Mouse (Mus musculus) liver, embryonic 11.5 days (tissue): Measurements from ENCODE around the gene Ptov1. TPM values are rescaled to one million over a fixed set of nuclear protein-coding genes. Genes with fewer than 3 reads are reported as not detected.
A peak's percentile ranks its signal among the peaks of the same experiment; 100 is the strongest.

ENCODE experiments used
- ATAC-seq: fragments of 200-750 bp; cut with Nextera tagmentation; replicated peaks from 2 replicates; pipeline ENCODE4 v1.8.0; 2017; ENCODE audit warnings: moderate number of reproducible peaks, mild to moderate bottlenecking, moderate TSS enrichment, moderate library complexity; ENCODE audit not compliant: low FRiP score
- DNase-seq: peaks from one replicate; pipeline ENCODE4 v3.0.0-alpha.2; 2017; ENCODE audit warnings: low spot score
- H3K27ac ChIP-seq: fragments of 300-500 bp; sonication (generic); 2 replicates; pipeline ENCODE4 v1.5.1; 2014; ENCODE audit warnings: mild to moderate bottlenecking, low read depth, low read length, control low read depth
- H3K27me3 ChIP-seq: fragments of 300-500 bp; sonication (generic); replicated peaks from 2 replicates; pipeline ENCODE4 v1.6.1; 2014; ENCODE audit warnings: low read length, mixed read lengths; ENCODE audit not compliant: control insufficient read depth, insufficient read depth
- H3K36me3 ChIP-seq: fragments of 300-500 bp; sonication (generic); 2 replicates; pipeline ENCODE4 v1.6.1; 2014; ENCODE audit warnings: mild to moderate bottlenecking, low read length, moderate library complexity, mixed read lengths; ENCODE audit not compliant: control insufficient read depth, insufficient read depth
- H3K4me1 ChIP-seq: fragments of 300-500 bp; sonication (generic); replicated peaks from 2 replicates; pipeline ENCODE4 v1.6.1; 2014; ENCODE audit warnings: low read length, mixed read lengths; ENCODE audit not compliant: control insufficient read depth, insufficient read depth
- H3K4me2 ChIP-seq: fragments of 300-500 bp; sonication (generic); 2 replicates; pipeline ENCODE4 v1.6.1; 2014; ENCODE audit warnings: mild to moderate bottlenecking, control low read depth, moderate library complexity
- H3K4me3 ChIP-seq: fragments of 300-500 bp; sonication (generic); 2 replicates; pipeline ENCODE4 v1.5.1; 2014; ENCODE audit warnings: low read depth, low read length, control low read depth
- H3K9ac ChIP-seq: fragments of 300-500 bp; sonication (generic); 2 replicates; pipeline ENCODE4 v1.6.1; 2014; ENCODE audit warnings: low read depth, low read length, control low read depth
- H3K9me3 ChIP-seq: fragments of 300-500 bp; sonication (generic); 2 replicates; pipeline ENCODE4 v1.6.1; 2016; ENCODE audit warnings: low read length, inconsistent platforms, mixed read lengths; ENCODE audit not compliant: control insufficient read depth
- WGBS: fragments of 180-500 bp; shearing (Covaris S2); extraction: QIAGEN DNeasy Blood & Tissue Kit; methylation state at CpG from one replicate; pipeline ENCODE4 v1.1.7; 2014; 5-methylcytosine and 5-hydroxymethylcytosine counted together
- polyA plus RNA-seq: library from polyadenylated mRNA; unstranded; fragments of >200 nt; fragmentation: Nextera tagmentation; extraction: Ambion mirVana; gene quantifications from 2 replicates; pipeline ENCODE4 v1.2.1, GENCODE M21; 2014

The Ptov1 gene
- polyA plus RNA-seq, 1 experiment from 2014 or later, result 162 TPM

GRCm38 (mm10) chr7:44905430-44905829 lies 35.8 kb upstream of the Ptov1 start:
- H3K4me2 ChIP-seq, result no peak overlapping the region
- no peaks in the 10 kb centered on the region for H3K27me3 ChIP-seq
- peaks cover 11% of the 10 kb centered on the region for H3K4me1 ChIP-seq
- no peak overlapping the region for H3K9ac ChIP-seq
- ATAC-seq, result no peak
- WGBS, result 95% methylated on average over 20 of the region's 20 CpGs
- H3K4me3 ChIP-seq, result no peak overlapping the region
- no peaks in the 10 kb centered on the region for H3K9me3 ChIP-seq
- no peak overlapping the region for H3K27ac ChIP-seq
- peaks cover 64% of the 10 kb centered on the region for H3K36me3 ChIP-seq
- DNase-seq, result no peak

GRCm38 (mm10) chr7:44901230-44901722 lies 31.7 kb upstream of the Ptov1 start:
- H3K9ac ChIP-seq, result peak overlapping the region; percentile 41; the same call in 1 of the 2 replicates
- ATAC-seq (peak; percentile 51), DNase-seq (peak; percentile 71)
- peak overlapping the region; percentile 65 for H3K4me2 ChIP-seq
- peaks cover 36% of the 10 kb centered on the region for H3K4me1 ChIP-seq
- H3K4me3 ChIP-seq, result peak overlapping the region; percentile 28
- H3K9me3 ChIP-seq, result no peaks in the 10 kb centered on the region
- H3K36me3 ChIP-seq, result peaks cover 55% of the 10 kb centered on the region
- H3K27me3 ChIP-seq, result no peaks in the 10 kb centered on the region
- 15% methylated on average over 21 of the region's 21 CpGs for WGBS
- no peak overlapping the region for H3K27ac ChIP-seq

- 91% methylated on average over 11 of the region's 11 CpGs for WGBS
- no peak overlapping the region for H3K4me2 ChIP-seq
- DNase-seq, result no peak
- no peak overlapping the region for H3K27ac ChIP-seq
- no peak for ATAC-seq
- H3K4me1 ChIP-seq, result peaks cover 36% of the 10 kb centered on the region
- no peaks in the 10 kb centered on the region for H3K9me3 ChIP-seq
- H3K9ac ChIP-seq, result no peak overlapping the region
- no peak overlapping the region for H3K4me3 ChIP-seq
- H3K27me3 ChIP-seq, result no peaks in the 10 kb centered on the region
- H3K36me3 ChIP-seq, result peaks cover 48% of the 10 kb centered on the region
Measured at GRCm38 (mm10) chr7:44900632-44901031, 31.0 kb upstream of the Ptov1 start.

GRCm38 (mm10) chr7:44898607-44899006 lies 29.0 kb upstream of the Ptov1 start:
- 40% methylated on average over 19 of the region's 19 CpGs for WGBS
- peak overlapping the region; percentile 39 for H3K27ac ChIP-seq

GRCm38 (mm10) chr7:44896499-44896898 lies 26.9 kb upstream of the Ptov1 start:
- no peaks in the 10 kb centered on the region for H3K9me3 ChIP-seq
- H3K4me1 ChIP-seq, result peaks cover 38% of the 10 kb centered on the region
- peak overlapping the region; percentile 83 for H3K9ac ChIP-seq
- DNase-seq (no peak), ATAC-seq (no peak)
- H3K27me3 ChIP-seq, result no peaks in the 10 kb centered on the region
- peak overlapping the region; percentile 76 for H3K4me3 ChIP-seq
- WGBS, result 43% methylated on average over 10 of the region's 10 CpGs
- H3K4me2 ChIP-seq, result peak overlapping the region; percentile 86
- H3K27ac ChIP-seq, result peak overlapping the region; percentile 76
- peaks cover 20% of the 10 kb centered on the region; the same call in 1 of the 2 replicates for H3K36me3 ChIP-seq

More at GRCm38 (mm10) chr7:44898607-44899006, 29.0 kb upstream of the Ptov1 start:
- Histone ChIP-seq H3K4me3 (0 out of 2 replicates have a peak overlapping the region, but pooled peaks have one; percentile 19), H3K4me2 (peak overlapping the region; percentile 16; the same call in 1 of the 2 replicates), H3K4me1 (peaks cover 39% of the 10 kb centered on the region), H3K36me3 (peaks cover 30% of the 10 kb centered on the region), H3K9ac (no peak overlapping the region), H3K27me3 (no peaks in the 10 kb centered on the region), H3K9me3 (no peaks in the 10 kb centered on the region)
- peak; percentile 27 for ATAC-seq
- no peak for DNase-seq

- no peaks in the 10 kb centered on the region for H3K9me3 ChIP-seq
- H3K4me1 ChIP-seq, result peaks cover 38% of the 10 kb centered on the region
- DNase-seq, result peak; percentile 84
- 2% methylated on average over 34 of the region's 34 CpGs for WGBS
- peak; percentile 46 for ATAC-seq
- peak within 1 kb of the TSS; percentile 83 for H3K9ac ChIP-seq
- H3K4me2 ChIP-seq, result peak within 1 kb of the TSS; percentile 86
- peaks cover 18% of the 10 kb centered on the region; the same call in 1 of the 2 replicates for H3K36me3 ChIP-seq
- peak within 1 kb of the TSS; percentile 76 for H3K4me3 ChIP-seq
- H3K27ac ChIP-seq, result peak within 1 kb of the TSS; percentile 76
- H3K27me3 ChIP-seq, result no peaks in the 10 kb centered on the region
Measured at GRCm38 (mm10) chr7:44895593-44896434, 26.2 kb upstream of the Ptov1 start, which contains the start of gene Fuz. Gene Fuz (plus strand): TSS chr7:44896079.

- ATAC-seq, result no peak
- WGBS, result 81% methylated on average over 7 of the region's 7 CpGs
- DNase-seq, result no peak
- Histone ChIP-seq H3K27ac (0 out of 2 replicates have a peak overlapping the region, but pooled peaks have one; percentile 30), H3K36me3 (peaks cover 12% of the 10 kb centered on the region; the same call in 1 of the 2 replicates), H3K4me1 (peaks cover 39% of the 10 kb centered on the region), H3K4me2 (peak overlapping the region; percentile 86), H3K9me3 (no peaks in the 10 kb centered on the region), H3K4me3 (peak overlapping the region; percentile 76), H3K27me3 (no peaks in the 10 kb centered on the region), H3K9ac (no peak overlapping the region)
Measured at GRCm38 (mm10) chr7:44895206-44895592, 25.6 kb upstream of the Ptov1 start.

GRCm38 (mm10) chr7:44894175-44894574 lies 24.6 kb upstream of the Ptov1 start:
- 77% methylated on average over 3 of the region's 3 CpGs for WGBS
- no peak overlapping the region for H3K9ac ChIP-seq
- H3K27me3 ChIP-seq, result no peaks in the 10 kb centered on the region
- H3K27ac ChIP-seq, result no peak overlapping the region
- ATAC-seq (no peak), DNase-seq (no peak)
- no peak overlapping the region for H3K4me3 ChIP-seq
- no peak overlapping the region for H3K4me2 ChIP-seq
- peaks cover 38% of the 10 kb centered on the region for H3K4me1 ChIP-seq
- H3K36me3 ChIP-seq, result peaks cover 5% of the 10 kb centered on the region; the same call in 1 of the 2 replicates
- H3K9me3 ChIP-seq, result no peaks in the 10 kb centered on the region
